Mouse (Mus musculus) heart, embryonic 13.5 days (tissue): Measurements from ENCODE around the gene Itga10. TPM values are rescaled to one million over a fixed set of nuclear protein-coding genes. Genes with fewer than 3 reads are reported as not detected.

ENCODE experiments used
- ATAC-seq: fragments of 200-750 bp; cut with Nextera tagmentation; 2 replicates; pipeline ENCODE4 v1.8.0; 2017; ENCODE audit warnings: moderate TSS enrichment; ENCODE audit not compliant: insufficient number of reproducible peaks, low FRiP score, low TSS enrichment; ENCODE audit errors: extremely low read depth
- H3K27ac ChIP-seq: fragments of 300-500 bp; sonication (generic); replicated peaks from 2 replicates; pipeline ENCODE4 v1.5.1; 2015; ENCODE audit warnings: moderate library complexity, mild to moderate bottlenecking, inconsistent platforms
- H3K27me3 ChIP-seq: fragments of 300-500 bp; sonication (generic); replicated peaks from 2 replicates; pipeline ENCODE4 v1.6.1; 2015; ENCODE audit warnings: mild to moderate bottlenecking, inconsistent platforms
- H3K36me3 ChIP-seq: fragments of 300-500 bp; sonication (generic); 2 replicates; pipeline ENCODE4 v1.6.1; 2015; ENCODE audit warnings: mild to moderate bottlenecking, inconsistent platforms
- H3K4me1 ChIP-seq: fragments of 300-500 bp; sonication (generic); 2 replicates; pipeline ENCODE4 v1.6.1; 2015; ENCODE audit warnings: inconsistent platforms
- H3K4me2 ChIP-seq: fragments of 300-500 bp; sonication (generic); 2 replicates; pipeline ENCODE4 v1.6.1; 2015; ENCODE audit warnings: inconsistent platforms, mild to moderate bottlenecking, moderate library complexity
- H3K4me3 ChIP-seq: fragments of 300-500 bp; sonication (generic); 2 replicates; pipeline ENCODE4 v1.5.1; 2015; ENCODE audit warnings: moderate library complexity, mild to moderate bottlenecking, inconsistent platforms
- H3K9ac ChIP-seq: fragments of 300-500 bp; sonication (generic); 2 replicates; pipeline ENCODE4 v1.6.1; 2015; ENCODE audit warnings: inconsistent platforms, mild to moderate bottlenecking, moderate library complexity
- H3K9me3 ChIP-seq: fragments of 300-500 bp; sonication (generic); 2 replicates; pipeline ENCODE4 v1.6.1; 2016; ENCODE audit warnings: inconsistent platforms
- WGBS: fragments of 180-500 bp; shearing (Covaris S2); methylation state at CpG from one replicate; pipeline ENCODE4 v1.1.7; 2015; ENCODE audit warnings: mixed read lengths; 5-methylcytosine and 5-hydroxymethylcytosine counted together
- polyA plus RNA-seq: library from polyadenylated mRNA; unstranded; fragments of >200 nt; fragmentation: Nextera tagmentation; extraction: Ambion mirVana; gene quantifications from 2 replicates; pipeline ENCODE4 v1.2.1, GENCODE M21; 2015

The Itga10 gene
- polyA plus RNA-seq, 1 experiment from 2014 or later: 0.82 TPM

- Histone ChIP-seq H3K27ac (no peak overlapping the region), H3K9me3 (no peaks in the 10 kb centered on the region), H3K9ac (no peak overlapping the region), H3K4me3 (no peak overlapping the region), H3K4me1 (peaks cover 23% of the 10 kb centered on the region), H3K36me3 (peaks cover 62% of the 10 kb centered on the region), H3K4me2 (no peak overlapping the region), H3K27me3 (no peaks in the 10 kb centered on the region)
- whole genome bisulfite sequencing: 49% methylated on average over 7 of the region's 7 CpGs
- ATAC-seq: no peak
These were observed 55.0 kb downstream of the Itga10 start for GRCm38 (mm10) chr3:96700376-96700775.

GRCm38 (mm10) chr3:96701003-96701402 is 55.6 kb downstream of the Itga10 start:
- H3K4me3 ChIP-seq: no peak overlapping the region
- no peak for ATAC-seq
- peaks cover 66% of the 10 kb centered on the region for H3K36me3 ChIP-seq
- whole genome bisulfite sequencing: 87% methylated on average over 4 of the region's 4 CpGs
- no peaks in the 10 kb centered on the region for H3K27me3 ChIP-seq
- H3K27ac ChIP-seq: no peak overlapping the region
- peaks cover 16% of the 10 kb centered on the region for H3K4me1 ChIP-seq
- no peak overlapping the region for H3K4me2 ChIP-seq
- no peaks in the 10 kb centered on the region for H3K9me3 ChIP-seq
- no peak overlapping the region for H3K9ac ChIP-seq

- Histone ChIP-seq H3K9ac (no peak overlapping the region), H3K27ac (no peak overlapping the region), H3K4me1 (peaks cover 10% of the 10 kb centered on the region), H3K4me2 (no peak overlapping the region), H3K4me3 (no peak overlapping the region), H3K27me3 (peaks cover 7% of the 10 kb centered on the region; the same call in 1 of the 2 replicates), H3K9me3 (no peaks in the 10 kb centered on the region), H3K36me3 (peaks cover 61% of the 10 kb centered on the region)
- ATAC-seq: no peak
- WGBS: 54% methylated on average over 11 of the region's 11 CpGs
These were observed 59.4 kb downstream of the Itga10 start for GRCm38 (mm10) chr3:96704778-96705177.

- no peak overlapping the region for H3K27ac ChIP-seq
- H3K27me3 ChIP-seq: peaks cover 7% of the 10 kb centered on the region; the same call in 1 of the 2 replicates
- peaks cover 10% of the 10 kb centered on the region for H3K4me1 ChIP-seq
- H3K36me3 ChIP-seq: peaks cover 61% of the 10 kb centered on the region
- H3K9me3 ChIP-seq: no peaks in the 10 kb centered on the region
- no peak overlapping the region for H3K4me2 ChIP-seq
- no peak overlapping the region for H3K4me3 ChIP-seq
- H3K9ac ChIP-seq: no peak overlapping the region
- WGBS: 83% methylated on average over 11 of the region's 11 CpGs
- no peak for ATAC-seq
These were observed 60.8 kb downstream of the Itga10 start for GRCm38 (mm10) chr3:96706217-96706616.

GRCm38 (mm10) chr3:96706984-96707383 is 61.6 kb downstream of the Itga10 start:
- WGBS: 59% methylated on average over 7 of the region's 7 CpGs
- peaks cover 7% of the 10 kb centered on the region; the same call in 1 of the 2 replicates for H3K27me3 ChIP-seq
- H3K27ac ChIP-seq: no peak overlapping the region
- H3K4me1 ChIP-seq: peaks cover 10% of the 10 kb centered on the region
- no peak for ATAC-seq
- no peak overlapping the region for H3K4me3 ChIP-seq
- no peaks in the 10 kb centered on the region for H3K9me3 ChIP-seq
- H3K4me2 ChIP-seq: no peak overlapping the region
- H3K9ac ChIP-seq: no peak overlapping the region
- H3K36me3 ChIP-seq: peaks cover 61% of the 10 kb centered on the region

GRCm38 (mm10) chr3:96707903-96708683 is 62.7 kb downstream of the Itga10 start, which contains the start of gene Nudt17:
Nudt17 (minus strand) TSS chr3:96708562.
- Histone ChIP-seq H3K27me3 (peaks cover 7% of the 10 kb centered on the region; the same call in 1 of the 2 replicates), H3K4me3 (peak within 1 kb of the TSS; percentile 56), H3K4me2 (peak within 1 kb of the TSS; percentile 86), H3K27ac (no peak within 1 kb of the TSS), H3K9ac (peak within 1 kb of the TSS; percentile 83), H3K36me3 (peaks cover 62% of the 10 kb centered on the region), H3K4me1 (peaks cover 10% of the 10 kb centered on the region), H3K9me3 (no peaks in the 10 kb centered on the region)
- 5% methylated on average over 42 of the region's 42 CpGs for WGBS
- peak; percentile 64; the same call in 1 of the 2 replicates for ATAC-seq

GRCm38 (mm10) chr3:96708684-96709064 is 63.3 kb downstream of the Itga10 start:
- Histone ChIP-seq H3K4me3 (peak overlapping the region; percentile 56; the same call in 1 of the 2 replicates), H3K36me3 (peaks cover 62% of the 10 kb centered on the region), H3K27me3 (peaks cover 7% of the 10 kb centered on the region; the same call in 1 of the 2 replicates), H3K4me2 (peak overlapping the region; percentile 86), H3K27ac (no peak overlapping the region), H3K4me1 (peaks cover 10% of the 10 kb centered on the region), H3K9me3 (no peaks in the 10 kb centered on the region), H3K9ac (peak overlapping the region; percentile 83)
- ATAC-seq: no peak
- 35% methylated on average over 2 of the region's 2 CpGs for WGBS

Other genes with a start within 250 kb of the Itga10 start
- 0.68 and 0.78 TPM in 2 replicates for gene BC107364, start 193.3 kb upstream of the Itga10 start, polyA plus RNA-seq
- 7.4 and 7.5 TPM in 2 replicates for gene Hfe2, start 120.4 kb upstream of the Itga10 start, polyA plus RNA-seq
- gene Txnip, start 87.6 kb upstream of the Itga10 start, polyA plus RNA-seq: 156 and 165 TPM in 2 replicates
- 1.6 and 1.7 TPM in 2 replicates for gene Gm16253, start 68.6 kb upstream of the Itga10 start, polyA plus RNA-seq
- gene Polr3gl, start 51.4 kb upstream of the Itga10 start, polyA plus RNA-seq: 33.5 and 36.1 TPM in 2 replicates
- gene Ankrd34a, start 48.9 kb upstream of the Itga10 start, polyA plus RNA-seq: 6.5 and 8.1 TPM in 2 replicates
- gene Lix1l, start 44.4 kb upstream of the Itga10 start, polyA plus RNA-seq: 4.6 and 5.2 TPM in 2 replicates
- gene Rbm8a, start 15.7 kb upstream of the Itga10 start, polyA plus RNA-seq: 80.7 and 84.5 TPM in 2 replicates
- gene Pex11b, start 10.2 kb upstream of the Itga10 start, polyA plus RNA-seq: 35.8 and 37.3 TPM in 2 replicates
- gene Gm42957, start 10.1 kb upstream of the Itga10 start, polyA plus RNA-seq: 0.05 and 0.14 TPM in 2 replicates
- gene Ankrd35, start 24.5 kb downstream of the Itga10 start, polyA plus RNA-seq: 0.09 and 0.33 TPM in 2 replicates
- 36.0 and 37.7 TPM in 2 replicates for gene Pias3, start 50.8 kb downstream of the Itga10 start, polyA plus RNA-seq
- gene Nudt17, start 63.0 kb downstream of the Itga10 start, polyA plus RNA-seq: 7.1 and 7.2 TPM in 2 replicates
- 25.2 and 29.3 TPM in 2 replicates for gene Polr3c, start 82.0 kb downstream of the Itga10 start, polyA plus RNA-seq
- 36.9 and 44.8 TPM in 2 replicates for gene Rnf115, start 82.1 kb downstream of the Itga10 start, polyA plus RNA-seq
- gene Pdzk1, start 183.7 kb downstream of the Itga10 start, polyA plus RNA-seq: 0.08 and 0.38 TPM in 2 replicates
- gene Cd160, start 183.8 kb downstream of the Itga10 start, polyA plus RNA-seq: 0.36 TPM in 1 of 2 replicates, not detected in the other